In genomic region chr11:10841083-10841482, GRCm38 (mm10) we compare ENCODE assay signal across 19 mouse cellular contexts.
DNase-seq lines count a peak whose midpoint lies in the region; ATAC-seq lines count a peak whose summit lies in the region.
"Had no signal": no experiment of that assay in that cellular context is flagged by ENCODE, and none has a peak within 500 bp of the region (broad histone marks: within the 10 kb centered on the region; RNA-seq: fewer than 3 reads in every experiment).

No protein-coding gene starts in this region.

- no peak for ATAC-seq in hindbrain, embryonic 16.5 days
- no peak for ATAC-seq in erythroblast, adult 5-6 weeks (replicated peaks; ENCODE audit: low FRiP score, poor library complexity, severe bottlenecking)
- ATAC-seq: forebrain, embryonic 14.5 days; inflammation-experienced regulatory T-cells, adult 6 months had no signal

- H3K4me3 ChIP-seq in heart, embryonic 10.5 days, result no peak overlapping the region
- no peak overlapping the region for H3K4me3 ChIP-seq in hindbrain, embryonic 16.5 days (ENCODE audit: low read length)
- H3K4me3 ChIP-seq: neural tube, embryonic 12.5 days had no signal

- no peaks in the 10 kb centered on the region for H3K9me3 ChIP-seq in heart, embryonic 10.5 days
- no peaks in the 10 kb centered on the region for H3K9me3 ChIP-seq in hindbrain, embryonic 16.5 days (ENCODE audit: control insufficient read depth, low read length)
- H3K9me3 ChIP-seq: neural tube, embryonic 12.5 days had no signal

- 48% methylated on average over 4 of the region's 4 CpGs for WGBS in heart, embryonic 10.5 days
- WGBS in hindbrain, embryonic 16.5 days, result 89% methylated on average over 4 of the region's 4 CpGs

- 0 out of 2 replicates have a peak overlapping the region, but pooled peaks have one; percentile 6 for H3K27ac ChIP-seq in heart, embryonic 10.5 days
- no peak overlapping the region for H3K27ac ChIP-seq in hindbrain, embryonic 16.5 days (ENCODE audit: low read depth, low read length)
- H3K27ac ChIP-seq: neural tube, embryonic 12.5 days had no signal

- no peaks in the 10 kb centered on the region for H3K27me3 ChIP-seq in heart, embryonic 10.5 days (ENCODE audit: insufficient read depth, poor library complexity, severe bottlenecking)
- H3K27me3 ChIP-seq in hindbrain, embryonic 16.5 days (replicated peaks; ENCODE audit: control insufficient read depth, insufficient read depth, low read length), result no peaks in the 10 kb centered on the region
- H3K27me3 ChIP-seq: neural tube, embryonic 12.5 days had no signal

- intact Hi-C loops in heart, postnatal 25 days (cut with DNase I), result no loop called here
- intact Hi-C loops in heart, postnatal 10 days (cut with DNase I), result no loop called here

- no peaks in the 10 kb centered on the region for H3K36me3 ChIP-seq in heart, embryonic 10.5 days
- no peaks in the 10 kb centered on the region for H3K36me3 ChIP-seq in hindbrain, embryonic 16.5 days (ENCODE audit: control insufficient read depth, insufficient read depth, low read length)
- H3K36me3 ChIP-seq: neural tube, embryonic 12.5 days had no signal

- no peaks in the 10 kb centered on the region; the same call in 1 of the 2 replicates for H3K4me1 ChIP-seq in heart, embryonic 10.5 days
- H3K4me1 ChIP-seq in hindbrain, embryonic 16.5 days (ENCODE audit: control insufficient read depth, insufficient read depth, low read depth, low read length), result no peaks in the 10 kb centered on the region
- H3K4me1 ChIP-seq: neural tube, embryonic 12.5 days had no signal

- H3K9ac ChIP-seq in hindbrain, embryonic 16.5 days (ENCODE audit: low read depth, low read length), result no peak overlapping the region
- H3K9ac ChIP-seq: neural tube, embryonic 12.5 days had no signal

- no peak for DNase-seq in heart, embryonic 10.5 days (ENCODE audit: low spot score)
- no peak for DNase-seq in heart, postnatal 25 days (ENCODE audit: low spot score)
- DNase-seq in heart, postnatal 10 days, result peak; percentile 1 to 6
- no peak for DNase-seq in heart, postnatal 4 days
- peak; percentile 4 for DNase-seq in right cerebral cortex, postnatal 25 days
- no peak for DNase-seq in right cerebral cortex, adult 2 months (ENCODE audit: low spot score in 2 of 2)
- DNase-seq: adrenal gland, adult 8-10 months; cerebellum, adult 11 months; cerebellum, postnatal 14 days; embryo, embryonic 11 days; gastrocnemius, postnatal 14 days; kidney, adult 9 months; lung, adult 18-20 months; thymus, postnatal 4 days had no signal

- no peak overlapping the region for H3K4me2 ChIP-seq in hindbrain, embryonic 16.5 days (ENCODE audit: low read length)
- H3K4me2 ChIP-seq: neural tube, embryonic 12.5 days had no signal

Comparison
In these comparisons a context has a peak if more than half of its experiments do, and no peak if none do; other contexts are left out.
1. DNase-seq: peak in heart, postnatal 10 days (2 of 2) and right cerebral cortex, postnatal 25 days (single experiment); none in heart, embryonic 10.5 days (single experiment), heart, postnatal 25 days (single experiment), heart, postnatal 4 days (single experiment) and right cerebral cortex, adult 2 months (0 of 2).